Mouse (Mus musculus) embryonic stem cell, embryonic (primary cell): ENCODE results near the gene Sorcs1.

Source experiments
- CTCF ChIA-PET, 4 experiments: fragments of 300-600 bp in 2 of 4; fragments of 350-600 bp in 2 of 4; sonication (Branson Sonifier 250); formaldehyde crosslinking; loops; one replicate each; lab custom pipeline; 2022; ENCODE audit warnings: inconsistent platforms in 2 of 4; lab: Charles Lee
- POLR2A ChIA-PET, 4 experiments: fragments of 300-600 bp in 2 of 4; fragments of 350-600 bp in 2 of 4; sonication (Branson Sonifier 250); formaldehyde crosslinking; loops; one replicate each; lab custom pipeline; 2022; ENCODE audit warnings: antibody characterized with exemption in 4 of 4, inconsistent platforms in 1 of 4; lab: Charles Lee

Gene Sorcs1

DNA sequence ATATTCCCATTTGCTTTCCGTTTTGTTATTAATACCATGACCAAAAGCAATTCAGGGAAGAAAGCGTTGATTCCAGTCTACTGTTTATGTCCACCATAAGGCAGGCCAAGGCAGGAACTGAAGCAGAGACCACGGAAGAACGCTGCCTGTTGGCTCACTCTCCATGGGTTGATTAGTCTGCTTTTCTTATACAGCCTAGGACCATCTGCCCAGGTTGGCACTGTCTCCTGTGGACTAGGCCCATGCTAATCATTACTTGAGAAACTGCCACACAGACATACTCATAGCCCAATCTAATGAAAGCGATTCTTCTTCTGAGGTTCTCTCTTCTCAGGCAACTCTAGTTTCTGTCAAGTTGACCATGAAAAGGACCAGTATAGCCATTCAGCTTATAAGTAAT lies 92.3 kb downstream of the Sorcs1 start:
- ChIA-PET CTCF (no interaction called here), POLR2A (no interaction called here)

DNA sequence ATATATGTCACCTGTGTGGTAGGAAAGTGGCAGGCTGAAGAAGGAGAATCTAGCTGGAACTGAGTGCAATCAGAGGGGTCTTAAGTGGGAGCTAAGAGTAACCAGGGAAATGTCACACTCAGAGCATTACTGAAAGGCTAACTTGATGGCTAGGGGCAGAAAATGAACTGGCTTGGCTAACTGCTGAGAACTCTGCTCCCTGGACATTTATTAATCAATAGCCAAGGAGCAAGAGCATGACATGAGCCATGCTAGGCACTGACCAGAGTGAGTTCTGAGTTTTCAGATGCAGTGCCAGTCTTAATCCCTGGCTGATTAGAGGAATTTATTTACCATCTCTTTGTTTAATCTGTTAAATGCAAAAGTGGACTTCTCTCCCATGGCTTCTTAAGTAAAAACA lies 95.5 kb downstream of the Sorcs1 start:
- CTCF ChIA-PET = no interaction called here
- POLR2A ChIA-PET = no interaction called here

DNA sequence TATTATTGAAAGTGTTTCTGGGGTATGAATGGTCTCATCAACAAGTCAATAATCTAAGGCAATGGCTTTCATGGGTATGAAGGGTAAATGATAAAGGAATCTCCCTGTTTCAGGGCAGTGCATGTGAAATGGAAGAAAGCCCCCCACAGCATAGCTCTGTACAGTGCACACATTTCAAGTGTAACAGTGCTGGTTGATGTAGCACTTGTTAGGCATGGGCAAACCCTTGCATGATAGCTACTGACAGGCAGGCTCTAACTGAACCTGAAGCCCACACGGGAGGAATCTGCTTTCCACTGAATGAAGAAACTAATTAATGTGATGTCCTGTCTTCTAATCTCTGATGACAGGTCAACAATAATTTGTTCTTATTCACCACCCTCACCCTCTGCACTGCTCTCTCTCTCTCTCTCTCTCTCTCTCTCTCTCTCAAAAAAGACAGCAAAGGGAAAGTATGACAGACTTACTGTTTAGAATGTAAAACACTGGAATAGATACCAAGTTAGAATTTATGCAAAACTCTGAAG lies 108.7 kb downstream of the Sorcs1 start:
- CTCF ChIA-PET = interaction anchor here in 1 of 4 experiments (0.6 kb wide), 1 partner anchor 1248 kb away, joined by 3 read pairs; no protein-coding TSS in a partner anchor
- POLR2A ChIA-PET = interaction anchor here in 1 of 4 experiments (0.6 kb wide), 1 partner anchor 134 kb away, joined by 3 read pairs; no protein-coding TSS in a partner anchor

DNA sequence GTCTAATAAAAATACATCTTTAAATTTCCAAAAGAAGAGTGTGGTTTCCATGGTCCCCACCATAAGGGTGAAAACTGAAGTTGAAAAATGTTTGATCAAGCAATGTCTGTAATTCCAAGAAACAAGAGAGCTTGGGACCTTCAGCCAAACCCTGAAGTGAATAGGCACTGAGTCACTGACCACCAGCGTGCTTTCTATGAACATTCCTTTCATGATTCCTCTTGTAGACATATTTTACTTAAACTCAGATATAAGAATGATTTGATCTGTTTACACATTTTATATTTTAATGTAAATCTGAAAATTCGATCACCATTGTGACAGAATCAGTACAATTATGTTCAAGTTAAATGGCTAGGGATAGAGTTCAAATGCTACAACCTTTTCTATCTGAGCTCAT lies 112.1 kb downstream of the Sorcs1 start:
- POLR2A ChIA-PET = no interaction called here

DNA sequence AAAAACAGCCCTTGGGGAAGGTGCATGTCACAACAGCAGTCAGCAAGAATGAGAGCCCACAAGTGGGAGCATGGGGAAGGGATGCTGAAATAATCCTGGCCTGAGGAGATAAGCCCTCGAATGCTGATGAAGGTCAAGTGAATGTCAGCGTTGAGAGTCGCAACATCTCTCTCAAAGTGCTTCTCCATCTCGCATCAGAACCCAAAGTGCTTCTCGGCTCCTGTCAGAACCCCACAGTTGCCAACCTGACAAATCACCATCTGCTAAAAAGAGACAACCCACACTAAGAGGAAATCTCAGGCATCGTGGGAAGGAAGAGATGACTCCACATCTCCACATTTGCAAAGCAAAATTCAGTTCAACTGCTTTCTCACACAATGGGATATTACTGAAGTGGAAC lies 119.7 kb downstream of the Sorcs1 start:
- POLR2A ChIA-PET = no interaction called here
- CTCF ChIA-PET = interaction anchor here in 1 of 4 experiments (1.4 kb wide), 1 partner anchor 9 kb away, joined by 3 read pairs; no protein-coding TSS in a partner anchor

More for the DNA sequence above, 112.1 kb downstream of the Sorcs1 start:
- CTCF ChIA-PET = no interaction called here

DNA sequence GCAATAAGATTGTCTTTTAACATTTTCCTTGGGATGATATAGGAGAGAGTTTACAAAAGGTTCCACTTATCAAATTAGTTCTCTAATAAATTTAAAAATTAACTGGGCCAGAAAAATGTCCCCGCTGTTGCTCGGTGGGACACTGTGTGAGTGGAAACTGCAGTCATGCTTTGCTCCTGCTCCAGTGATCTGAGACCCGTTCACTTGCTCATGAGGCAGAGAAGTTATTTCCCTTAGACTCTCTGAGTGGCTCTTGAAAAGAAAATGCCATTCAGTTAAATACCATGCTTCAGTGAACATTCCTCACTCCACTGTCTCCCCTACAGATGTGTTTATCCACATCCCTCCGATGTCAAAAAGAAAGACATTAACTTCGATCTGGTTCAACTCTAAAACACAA lies 144.4 kb downstream of the Sorcs1 start:
- ChIA-PET CTCF (no interaction called here), POLR2A (no interaction called here)

DNA sequence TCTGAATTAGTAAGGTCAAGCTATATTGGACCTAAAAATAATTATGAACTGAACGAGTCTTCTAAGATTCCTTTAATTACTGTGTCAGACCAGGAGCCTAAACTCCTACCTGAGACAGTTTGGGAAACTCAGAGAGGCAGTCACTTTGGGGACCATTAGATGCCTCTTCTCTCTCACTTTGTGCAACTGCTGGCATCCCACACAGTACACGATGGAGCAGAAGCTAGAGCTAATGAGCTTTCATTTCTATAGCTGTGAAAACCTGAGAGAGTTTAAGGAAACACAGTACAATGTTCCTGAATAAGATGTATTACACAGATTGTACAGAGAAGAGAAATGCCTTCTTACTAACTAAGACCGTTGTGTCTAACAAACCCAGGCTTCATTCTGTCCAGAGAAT lies 150.6 kb downstream of the Sorcs1 start:
- CTCF ChIA-PET = no interaction called here
- POLR2A ChIA-PET = no interaction called here

DNA sequence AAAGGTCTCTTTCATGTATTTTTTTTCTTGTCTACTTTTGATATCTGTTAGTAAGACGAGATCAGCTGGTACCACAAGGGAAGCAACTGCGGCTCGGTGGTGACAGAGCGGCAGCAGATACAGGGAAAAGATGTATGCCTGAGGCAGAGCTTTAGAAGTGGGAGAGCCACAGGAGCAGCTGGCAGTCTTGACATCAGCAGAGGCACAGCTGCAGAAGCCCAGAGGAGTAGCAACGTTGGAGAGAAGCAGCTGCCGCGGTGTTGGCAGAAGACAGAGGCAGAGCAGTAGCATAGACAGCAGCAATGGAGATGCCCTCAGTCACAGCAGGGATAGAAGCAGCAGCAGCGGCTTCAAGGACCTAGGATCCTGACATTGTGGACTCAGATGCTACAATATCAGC lies 152.4 kb downstream of the Sorcs1 start:
- CTCF ChIA-PET = interaction anchor here in 1 of 4 experiments (0.6 kb wide), 1 partner anchor 94 kb away, joined by 4 read pairs; no protein-coding TSS in a partner anchor
- POLR2A ChIA-PET = no interaction called here

DNA sequence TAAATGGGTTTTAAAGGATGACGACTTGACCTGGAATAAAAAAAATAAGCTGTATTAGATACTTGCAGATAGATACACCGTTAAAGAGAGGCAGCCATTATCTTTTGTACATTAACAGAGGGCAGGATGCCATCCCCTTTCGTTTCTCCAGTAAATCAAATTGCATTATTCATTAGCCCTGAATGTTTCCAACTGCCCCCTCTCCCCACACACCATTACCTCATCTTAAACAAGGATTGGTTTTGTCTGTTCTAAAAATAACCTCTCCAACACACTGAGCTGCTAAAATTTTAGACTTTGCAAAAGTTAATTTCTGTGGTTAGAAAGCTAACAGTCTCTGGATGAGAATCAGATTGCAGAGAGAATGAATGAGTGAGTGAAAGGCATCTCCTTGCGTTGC lies 156.5 kb downstream of the Sorcs1 start:
- POLR2A ChIA-PET = no interaction called here
- CTCF ChIA-PET = no interaction called here

DNA sequence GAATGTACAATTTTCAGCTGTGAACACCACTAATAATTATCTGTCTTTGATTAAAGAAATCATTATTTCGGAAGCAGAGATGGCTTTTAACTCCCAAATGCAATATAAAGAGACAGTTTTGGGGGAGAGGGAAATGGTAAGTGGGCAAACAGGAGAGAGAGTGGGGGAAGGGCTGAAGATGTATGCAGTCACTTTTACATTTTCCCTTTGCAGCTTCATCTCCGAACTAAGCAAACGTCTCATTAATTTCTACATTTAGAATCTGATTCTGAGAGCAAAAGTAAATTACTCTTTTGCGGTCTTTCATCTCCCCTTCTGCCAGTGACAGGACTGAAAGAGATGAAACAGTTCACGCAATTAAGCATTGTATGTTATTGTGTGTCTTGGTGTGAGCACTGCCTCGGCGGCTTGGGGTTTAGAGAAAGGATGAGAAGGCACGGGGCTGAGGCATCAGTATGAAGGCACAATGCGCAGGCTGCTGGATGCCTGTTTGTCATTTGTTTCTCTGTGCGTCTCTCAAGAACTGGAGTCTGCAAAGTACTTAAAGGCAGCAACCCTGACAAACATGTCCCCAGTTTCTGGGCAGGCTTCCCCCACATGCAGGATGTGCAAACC lies 163.3 kb downstream of the Sorcs1 start:
- POLR2A ChIA-PET = no interaction called here
- CTCF ChIA-PET = no interaction called here

DNA sequence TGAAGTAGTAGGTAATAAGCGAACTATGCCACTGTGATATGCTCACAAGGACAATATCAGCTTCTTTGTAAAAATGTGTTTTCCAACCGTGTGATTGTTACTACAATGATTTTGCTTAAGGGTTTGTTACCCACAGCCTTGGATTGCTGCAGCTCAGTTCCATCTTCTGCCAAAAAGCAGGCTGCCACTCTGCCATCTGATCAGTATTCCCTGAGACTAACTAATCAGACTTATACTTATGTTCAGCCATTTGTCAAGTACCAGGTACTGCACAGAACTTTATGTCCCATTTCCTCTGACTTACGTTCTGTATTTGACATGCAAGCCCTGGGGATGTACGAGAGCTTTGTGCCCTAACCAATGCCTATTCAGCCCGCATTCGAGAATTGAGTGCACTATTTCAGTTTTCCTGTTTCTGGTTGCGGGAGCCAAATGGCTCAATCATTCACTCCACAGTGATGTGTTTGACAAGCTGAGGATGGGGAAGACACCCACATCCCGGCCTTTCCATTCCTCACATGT lies 164.1 kb downstream of the Sorcs1 start:
- CTCF ChIA-PET = no interaction called here
- POLR2A ChIA-PET = no interaction called here

DNA sequence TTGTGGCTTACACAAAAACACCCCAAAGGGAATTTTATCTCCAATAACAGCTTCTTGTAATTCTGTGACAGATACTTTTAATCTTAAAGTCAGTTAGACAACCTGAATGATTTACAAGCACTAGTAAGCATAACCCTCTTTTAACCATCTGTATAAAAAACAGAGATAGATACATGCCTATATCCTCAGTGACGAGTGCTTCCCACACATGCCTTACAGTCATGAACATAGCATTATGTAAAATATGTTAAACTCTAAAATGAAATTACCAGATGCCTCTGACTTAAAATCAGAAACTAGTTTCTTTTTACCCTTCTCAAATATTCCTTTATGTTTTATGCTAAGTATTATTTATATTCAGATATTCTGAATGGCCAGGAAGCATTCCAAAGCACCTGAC lies 175.6 kb downstream of the Sorcs1 start:
- ChIA-PET POLR2A (no interaction called here), CTCF (no interaction called here)

DNA sequence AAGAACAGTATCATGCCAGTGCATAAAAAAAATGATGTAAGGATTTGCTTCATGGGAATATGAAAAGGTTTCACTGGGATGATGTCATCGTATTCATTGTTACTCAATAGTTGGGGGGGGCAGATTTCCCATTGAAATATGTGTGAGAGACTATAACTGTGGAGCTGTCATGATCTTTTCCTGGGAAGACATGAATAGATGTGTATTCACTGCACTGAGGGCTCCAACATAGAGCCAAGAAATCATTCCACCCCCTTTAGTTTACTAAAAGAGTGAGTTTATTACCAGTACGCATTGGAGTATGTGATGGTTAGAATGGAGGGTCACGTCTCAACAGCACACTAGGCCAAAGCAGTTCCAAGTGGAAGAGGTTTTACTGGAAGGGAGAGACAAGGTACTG lies 187.3 kb downstream of the Sorcs1 start:
- POLR2A ChIA-PET = no interaction called here
- CTCF ChIA-PET = no interaction called here

DNA sequence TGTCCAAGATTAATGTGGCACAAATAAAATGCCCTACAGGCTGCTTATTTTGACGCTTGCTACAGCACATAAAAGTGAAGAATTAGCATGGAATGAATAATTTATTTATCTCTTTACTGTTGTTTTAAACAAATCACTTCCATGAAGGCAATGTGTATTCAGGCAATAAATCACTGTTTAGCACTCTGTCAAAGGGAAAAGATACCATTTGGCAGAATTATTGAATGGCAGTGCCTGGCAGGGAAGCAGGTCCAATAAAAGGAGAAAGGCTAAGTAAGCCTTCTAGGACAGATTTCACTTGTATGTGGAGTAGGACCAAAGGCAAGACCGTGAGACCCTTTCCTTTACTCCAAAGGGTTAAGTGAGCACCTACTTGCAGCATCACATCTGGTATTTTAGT lies 187.7 kb downstream of the Sorcs1 start:
- ChIA-PET POLR2A (no interaction called here), CTCF (no interaction called here)

DNA sequence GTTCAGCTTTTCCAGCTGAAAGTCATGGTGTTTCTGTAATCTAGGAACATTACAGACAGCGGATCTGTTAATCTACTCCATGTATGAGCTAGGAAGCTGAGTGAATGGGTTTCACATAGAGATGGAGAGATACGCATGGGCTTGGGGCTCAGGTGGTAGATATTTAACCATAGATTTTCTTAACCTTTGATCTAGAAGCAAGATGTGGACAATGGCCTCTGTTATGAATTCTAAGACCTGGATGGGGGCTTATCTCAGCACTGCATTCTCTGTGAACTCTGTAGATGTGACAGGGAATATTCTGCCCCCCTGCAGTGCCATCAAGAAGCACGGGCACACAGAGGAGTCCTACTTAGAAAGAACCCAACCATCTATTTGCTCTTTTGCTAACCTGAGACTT lies 188.7 kb downstream of the Sorcs1 start:
- CTCF ChIA-PET = no interaction called here
- POLR2A ChIA-PET = no interaction called here

DNA sequence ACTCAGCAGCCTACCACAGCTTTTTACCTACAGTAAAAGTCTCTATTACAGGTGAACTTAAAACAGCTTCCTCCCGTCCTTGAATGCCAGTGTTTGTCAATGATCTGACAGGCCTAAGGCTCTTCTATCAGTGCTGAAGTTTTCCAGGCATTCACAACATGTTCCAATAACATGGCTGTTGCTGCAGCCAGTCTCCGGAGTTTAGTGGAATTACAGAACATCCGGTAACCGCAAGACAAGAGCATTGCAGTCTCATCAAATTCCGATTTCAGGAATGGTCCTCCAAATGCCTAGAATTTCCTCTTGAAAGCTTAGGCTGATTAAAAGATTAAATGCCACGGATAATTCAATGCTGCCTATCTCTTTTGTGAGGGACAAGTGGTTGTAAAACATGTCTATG lies 190.0 kb downstream of the Sorcs1 start:
- CTCF ChIA-PET = no interaction called here
- POLR2A ChIA-PET = interaction anchor here in 1 of 4 experiments (0.6 kb wide), 1 partner anchor 45 kb away, joined by 5 read pairs; no protein-coding TSS in a partner anchor

DNA sequence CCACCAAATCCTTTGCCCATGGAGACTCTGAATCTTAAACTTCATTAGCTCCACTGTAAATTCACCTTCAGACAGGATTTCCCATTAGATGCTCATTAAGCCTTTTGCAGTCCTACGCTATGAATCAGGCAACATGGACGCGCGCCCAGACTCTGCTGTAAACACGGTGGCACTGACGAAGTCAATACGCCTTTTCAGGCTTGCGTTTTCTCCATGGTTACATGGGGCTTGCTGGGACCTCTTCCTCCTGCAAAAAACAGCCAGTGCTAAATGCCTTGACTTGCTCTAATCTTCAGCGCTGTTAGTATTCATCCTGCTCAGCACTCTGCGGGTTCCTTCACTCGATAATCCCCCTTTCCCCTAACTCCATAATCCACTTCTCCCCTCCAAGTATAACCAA lies 190.7 kb downstream of the Sorcs1 start:
- ChIA-PET POLR2A (interaction anchor here in 1 of 4 experiments (0.6 kb wide), 1 partner anchor 44 kb away, joined by 5 read pairs; no protein-coding TSS in a partner anchor), CTCF (no interaction called here)

DNA sequence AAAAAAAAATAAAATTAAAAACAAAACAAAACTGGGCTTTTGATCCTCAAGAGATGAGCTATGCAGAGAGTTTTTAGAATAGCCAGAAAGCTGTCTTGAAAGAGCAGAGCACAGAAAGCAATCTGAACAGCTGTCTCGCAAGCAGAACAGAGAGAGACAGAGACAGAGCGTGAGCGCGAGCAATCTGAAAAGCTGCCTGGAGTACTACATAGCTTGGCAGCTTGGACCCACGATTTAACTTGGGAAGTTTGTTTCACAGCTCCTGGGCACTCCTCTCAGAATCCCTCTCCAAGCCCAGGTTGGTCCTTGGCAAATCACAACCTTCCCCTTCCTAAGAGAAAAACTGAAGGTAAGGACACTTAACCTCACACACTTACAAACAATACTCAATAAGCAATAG lies 192.1 kb downstream of the Sorcs1 start:
- ChIA-PET POLR2A (no interaction called here), CTCF (no interaction called here)

DNA sequence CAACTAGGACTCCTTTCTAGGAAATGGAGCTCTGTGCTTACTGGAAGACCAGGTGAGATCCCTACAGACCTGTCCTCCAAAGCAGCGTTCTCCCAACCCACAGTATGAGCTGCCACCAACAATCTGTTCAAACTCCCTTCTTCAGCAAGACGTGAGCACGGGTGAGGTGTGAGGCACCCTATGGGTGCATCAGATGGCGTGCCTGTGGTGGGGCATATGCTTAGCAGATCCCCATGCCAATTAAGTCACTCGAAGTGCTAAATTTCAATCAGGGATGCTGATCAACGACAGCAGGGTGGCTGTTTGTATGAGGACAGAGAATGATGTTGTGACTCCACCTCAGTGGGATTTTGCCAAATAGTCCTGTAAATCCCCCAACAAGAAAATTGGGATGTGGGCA lies 201.7 kb downstream of the Sorcs1 start:
- CTCF ChIA-PET = no interaction called here
- POLR2A ChIA-PET = interaction anchor here in 1 of 4 experiments (0.6 kb wide), 1 partner anchor 1094 kb away, joined by 4 read pairs; no protein-coding TSS in a partner anchor

DNA sequence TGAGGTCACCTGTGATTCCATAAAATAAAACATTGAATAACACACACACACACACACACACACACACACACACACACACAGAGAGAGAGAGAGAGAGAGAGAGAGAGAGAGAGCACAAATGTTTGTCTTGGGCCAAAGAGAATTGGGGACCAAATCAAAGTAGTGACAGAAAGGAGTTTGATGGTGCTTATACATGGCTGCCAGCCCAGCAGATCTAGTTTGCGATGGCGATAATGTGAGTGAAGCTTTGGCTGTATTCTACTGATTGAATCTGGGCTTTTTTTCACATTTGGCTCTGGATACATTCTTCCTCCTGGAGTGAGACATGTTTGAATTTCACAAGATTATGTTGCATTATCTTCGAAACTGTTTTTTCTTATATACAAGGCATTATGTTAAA lies 209.9 kb downstream of the Sorcs1 start:
- POLR2A ChIA-PET = no interaction called here
- CTCF ChIA-PET = no interaction called here

DNA sequence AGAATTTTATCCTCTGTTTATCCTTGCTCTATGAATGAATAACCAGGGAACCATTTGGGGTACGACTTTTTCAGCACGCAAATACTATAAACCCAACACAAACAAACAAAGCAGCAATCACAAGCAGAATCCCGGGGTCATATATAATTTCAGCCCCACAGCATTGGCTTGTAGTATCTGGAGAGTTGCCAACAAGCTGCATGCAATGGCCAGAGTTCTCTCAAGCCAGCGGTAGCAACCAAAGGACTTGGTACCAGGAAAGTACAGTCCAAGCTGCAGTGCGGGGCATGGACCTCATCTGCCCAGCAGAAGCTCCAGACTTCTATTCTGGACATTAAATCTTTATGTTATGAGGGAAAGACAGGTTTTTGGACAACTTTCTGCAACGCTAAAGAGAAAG lies 213.6 kb downstream of the Sorcs1 start:
- POLR2A ChIA-PET = no interaction called here
- CTCF ChIA-PET = no interaction called here
